Mouse (Mus musculus) frontal cortex, postnatal 10 days (tissue): Measurements from ENCODE around the gene Rpl21.

ENCODE experiments used
- DNase-seq, 2 experiments: peaks; one replicate each; pipeline ENCODE4 v3.0.0; 2022; ENCODE audit warnings: low spot score in 2 of 2, mixed read lengths in 1 of 2

Rpl21 gene

GRCm38 (mm10) chr5:146832769-146833448 is at the start of gene Rpl21:
TSS of gene Rpl21 (plus strand) at chr5:146832890.
- DNase-seq = peak; percentile 86 to 95

- no peak for DNase-seq
Measured at GRCm38 (mm10) chr5:146783300-146783699, 49.4 kb upstream of the Rpl21 start.

GRCm38 (mm10) chr5:146783891-146784290 is 48.8 kb upstream of the Rpl21 start:
- no peak for DNase-seq

- DNase-seq = no peak
Measured at GRCm38 (mm10) chr5:146786123-146786522, 46.6 kb upstream of the Rpl21 start.

- DNase-seq = no peak
Measured at GRCm38 (mm10) chr5:146789413-146789812, 43.3 kb upstream of the Rpl21 start.

- no peak for DNase-seq
Measured at GRCm38 (mm10) chr5:146790944-146791343, 41.7 kb upstream of the Rpl21 start.

- no peak for DNase-seq
Measured at GRCm38 (mm10) chr5:146792140-146792791, 40.4 kb upstream of the Rpl21 start.

- DNase-seq = no peak
Measured at GRCm38 (mm10) chr5:146793630-146794083, 39.0 kb upstream of the Rpl21 start.

GRCm38 (mm10) chr5:146794084-146794852 is 38.4 kb upstream of the Rpl21 start:
- DNase-seq = peak; percentile 42 to 60

GRCm38 (mm10) chr5:146794853-146795252 is 37.8 kb upstream of the Rpl21 start, which contains the start of gene Usp12:
TSS of gene Usp12 (minus strand) at chr5:146795006.
- DNase-seq = peak; percentile 94 to 98

- peak; percentile 39 to 56 for DNase-seq
Measured at GRCm38 (mm10) chr5:146795728-146796127, 37.0 kb upstream of the Rpl21 start.

GRCm38 (mm10) chr5:146798031-146798430 is 34.7 kb upstream of the Rpl21 start:
- no peak for DNase-seq

GRCm38 (mm10) chr5:146806004-146806430 is 26.7 kb upstream of the Rpl21 start:
- DNase-seq = no peak

GRCm38 (mm10) chr5:146809951-146810350 is 22.7 kb upstream of the Rpl21 start:
- DNase-seq = no peak

- no peak for DNase-seq
Measured at GRCm38 (mm10) chr5:146812866-146813265, 19.8 kb upstream of the Rpl21 start.

GRCm38 (mm10) chr5:146813421-146813820 is 19.3 kb upstream of the Rpl21 start:
- no peak for DNase-seq

GRCm38 (mm10) chr5:146815394-146815793 is 17.3 kb upstream of the Rpl21 start:
- DNase-seq = no peak

- DNase-seq = no peak
Measured at GRCm38 (mm10) chr5:146817583-146817982, 15.1 kb upstream of the Rpl21 start.

GRCm38 (mm10) chr5:146818906-146819623 is 13.6 kb upstream of the Rpl21 start:
- DNase-seq = no peak

- no peak for DNase-seq
Measured at GRCm38 (mm10) chr5:146823005-146823404, 9.7 kb upstream of the Rpl21 start.

GRCm38 (mm10) chr5:146829528-146829927 is 3.2 kb upstream of the Rpl21 start:
- DNase-seq = no peak

- no peak for DNase-seq
Measured at GRCm38 (mm10) chr5:146832435-146832768, 288 bp upstream of the Rpl21 start.
